Mouse (Mus musculus) embryonic fibroblast, embryonic 13.5 days (primary cell): ENCODE measurements around the gene Ubxn6. TPM values are rescaled to one million over a fixed set of nuclear protein-coding genes. Genes with fewer than 3 reads are reported as not detected.

Experiments
- H3K27ac ChIP-seq: 2 replicates; pipeline ENCODE4 v1.5.1; 2012; ENCODE audit warnings: low read length, control low read depth, inconsistent platforms; ENCODE audit not compliant: insufficient read depth
- H3K4me1 ChIP-seq: 2 replicates; pipeline ENCODE4 v1.6.1; 2011; ENCODE audit warnings: low read length; ENCODE audit not compliant: control insufficient read depth, insufficient read depth
- H3K4me3 ChIP-seq: 2 replicates; pipeline ENCODE4 v1.5.1; 2011; ENCODE audit warnings: mild to moderate bottlenecking, control low read depth, low read length; ENCODE audit not compliant: insufficient read depth
- CTCF ChIP-seq: IDR thresholded peaks from 2 replicates; pipeline ENCODE4 v1.5.1; 2011; ENCODE audit warnings: mild to moderate bottlenecking, control low read depth, low read length, moderate library complexity, borderline replicate concordance; ENCODE audit not compliant: insufficient read depth
- POLR2A ChIP-seq: IDR thresholded peaks from 2 replicates; pipeline ENCODE4 v1.6.1; 2011; ENCODE audit warnings: low read depth, mild to moderate bottlenecking, control low read depth, low read length, moderate library complexity
- polyA plus RNA-seq: library from polyadenylated mRNA; stranded (reverse); fragments of >200 nt; gene quantifications from 2 replicates; pipeline ENCODE4 v1.2.4, GENCODE M21; 2011; ENCODE audit warnings: low read depth; ENCODE audit not compliant: missing spikeins, insufficient read length

The Ubxn6 gene
- polyA plus RNA-seq, 1 experiment = 36.6 TPM

DNA sequence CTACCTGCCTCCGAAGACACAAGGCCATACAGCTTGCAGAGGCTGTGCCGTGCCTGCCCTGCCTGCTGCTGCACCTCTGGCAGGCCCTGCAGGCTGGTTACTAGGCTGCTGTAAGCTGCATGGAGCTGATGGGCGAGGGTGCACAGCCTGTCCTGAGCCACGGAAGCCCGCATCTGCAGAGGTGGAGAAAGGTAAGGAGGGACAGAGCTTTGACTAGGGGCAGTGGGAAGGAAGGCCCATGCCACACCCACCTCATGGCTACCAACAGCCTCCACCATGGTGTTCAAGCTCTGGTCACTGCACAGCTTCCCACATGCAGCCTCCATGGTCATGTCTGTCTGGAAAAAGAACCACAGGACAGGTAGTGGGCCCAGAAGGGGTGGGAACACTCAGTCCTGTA lies 27.3 kb upstream of the Ubxn6 start:
- no peak for TF ChIP-seq CTCF
- TF ChIP-seq POLR2A = no peak
- H3K4me1 ChIP-seq = no peaks in the 10 kb centered on the region
- H3K27ac ChIP-seq = no peak overlapping the region
- H3K4me3 ChIP-seq = no peak overlapping the region

DNA sequence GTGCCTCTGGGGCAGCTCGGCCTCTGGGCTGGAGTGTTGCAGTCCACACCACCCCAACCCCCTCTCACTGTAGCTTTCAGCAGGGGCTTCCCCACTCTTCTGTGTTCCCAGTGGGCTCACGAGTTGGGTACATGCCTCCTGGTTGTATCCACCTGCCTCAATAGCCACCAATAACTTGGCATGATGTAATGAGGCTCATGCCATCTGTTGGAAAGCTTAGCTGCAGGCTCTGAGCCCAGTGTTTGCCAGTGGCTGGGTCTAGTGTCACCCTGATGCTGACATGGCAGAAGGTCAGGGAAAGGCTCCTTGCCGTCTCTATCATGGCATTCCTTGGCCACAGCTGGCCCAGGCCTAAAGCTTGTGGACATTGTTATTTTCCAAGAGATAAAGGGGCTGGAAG lies 26.0 kb upstream of the Ubxn6 start:
- Histone ChIP-seq H3K4me1 (no peaks in the 10 kb centered on the region), H3K4me3 (no peak overlapping the region), H3K27ac (no peak overlapping the region)
- no peak for TF ChIP-seq POLR2A
- TF ChIP-seq CTCF = no peak

DNA sequence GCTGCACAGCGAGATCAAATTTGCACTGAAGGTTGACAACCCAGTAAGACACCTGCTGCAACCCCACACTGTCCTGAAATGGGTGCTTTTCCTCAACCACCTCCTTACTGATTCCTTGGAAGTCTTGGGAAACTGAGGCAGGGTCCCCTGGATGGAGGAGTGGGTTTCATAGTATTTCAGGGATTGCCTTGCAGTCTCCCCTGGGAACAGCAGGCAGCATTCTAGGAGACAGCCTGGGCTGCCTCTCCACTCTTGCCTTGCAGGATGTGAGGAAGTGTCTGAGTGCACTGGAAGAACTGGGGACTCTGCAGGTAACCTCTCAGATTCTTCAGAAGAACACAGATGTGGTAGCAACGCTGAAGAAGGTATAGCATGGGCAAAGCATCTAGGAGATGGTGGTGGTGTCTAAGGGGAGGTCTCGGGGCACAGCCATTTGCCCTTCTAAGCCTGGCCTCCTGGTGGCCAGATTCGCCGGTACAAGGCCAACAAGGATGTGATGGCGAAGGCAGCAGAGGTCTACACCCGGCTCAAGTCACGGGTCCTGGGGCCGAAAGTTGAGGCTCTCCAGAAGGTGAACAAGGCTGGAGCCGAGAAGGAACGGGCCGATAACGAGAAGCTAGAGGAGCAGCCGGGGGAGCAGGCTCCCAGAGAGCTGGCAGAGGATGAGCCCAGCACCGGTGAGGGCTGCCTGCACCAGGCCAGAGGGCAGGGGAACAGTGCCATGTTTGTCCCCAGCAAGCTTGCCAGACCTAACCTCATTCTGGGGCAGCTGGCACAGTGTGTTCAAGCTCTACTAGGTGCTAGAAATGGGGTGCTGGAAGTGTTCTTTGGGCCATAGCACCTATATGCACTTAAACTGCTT lies 24.1 kb upstream of the Ubxn6 start:
- TF ChIP-seq POLR2A = no peak
- no peak for TF ChIP-seq CTCF
- Histone ChIP-seq H3K27ac (no peak overlapping the region), H3K4me3 (no peak overlapping the region), H3K4me1 (no peaks in the 10 kb centered on the region)

DNA sequence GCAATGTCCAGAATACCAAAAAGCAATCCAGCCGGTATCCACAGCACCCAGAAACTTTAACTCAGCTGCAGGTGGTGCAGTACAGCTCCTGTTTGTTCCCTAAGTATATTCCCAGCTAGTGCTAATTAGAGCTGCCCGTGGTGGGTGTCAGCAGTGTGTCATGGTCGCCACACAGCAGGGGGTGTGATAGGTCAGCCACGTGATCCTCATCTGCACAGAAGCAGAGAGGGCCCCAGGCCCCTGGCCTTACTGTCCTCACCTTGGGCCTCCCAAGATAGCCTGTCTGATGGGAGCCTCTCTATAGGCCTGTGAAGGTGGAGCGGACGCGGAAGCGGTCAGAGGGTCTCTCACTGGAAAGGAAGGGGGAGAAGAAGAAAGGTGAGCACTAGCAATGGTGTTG lies 23.4 kb upstream of the Ubxn6 start:
- Histone ChIP-seq H3K4me3 (no peak overlapping the region), H3K4me1 (no peaks in the 10 kb centered on the region), H3K27ac (no peak overlapping the region)
- TF ChIP-seq POLR2A (no peak), CTCF (no peak)

DNA sequence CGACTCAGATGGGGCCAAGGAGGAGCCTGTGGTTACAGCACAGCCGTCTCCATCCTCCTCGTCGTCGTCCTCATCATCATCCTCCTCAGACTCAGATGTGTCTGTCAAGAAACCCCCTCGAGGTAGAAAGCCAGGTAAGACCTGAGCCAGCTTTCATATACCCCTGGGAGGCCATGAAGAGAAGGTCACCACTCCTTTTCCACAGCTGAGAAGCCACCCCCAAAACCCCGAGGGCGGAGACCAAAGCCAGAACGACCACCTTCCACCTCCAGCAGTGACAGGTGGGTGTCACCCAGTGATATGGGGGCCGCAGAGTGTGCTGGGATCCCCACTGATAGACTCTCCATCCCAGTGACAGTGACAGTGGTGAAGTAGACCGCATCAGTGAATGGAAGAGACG lies 22.1 kb upstream of the Ubxn6 start:
- no peaks in the 10 kb centered on the region for H3K4me1 ChIP-seq
- no peak overlapping the region for H3K27ac ChIP-seq
- no peak overlapping the region for H3K4me3 ChIP-seq
- no peak for TF ChIP-seq CTCF
- no peak for TF ChIP-seq POLR2A

DNA sequence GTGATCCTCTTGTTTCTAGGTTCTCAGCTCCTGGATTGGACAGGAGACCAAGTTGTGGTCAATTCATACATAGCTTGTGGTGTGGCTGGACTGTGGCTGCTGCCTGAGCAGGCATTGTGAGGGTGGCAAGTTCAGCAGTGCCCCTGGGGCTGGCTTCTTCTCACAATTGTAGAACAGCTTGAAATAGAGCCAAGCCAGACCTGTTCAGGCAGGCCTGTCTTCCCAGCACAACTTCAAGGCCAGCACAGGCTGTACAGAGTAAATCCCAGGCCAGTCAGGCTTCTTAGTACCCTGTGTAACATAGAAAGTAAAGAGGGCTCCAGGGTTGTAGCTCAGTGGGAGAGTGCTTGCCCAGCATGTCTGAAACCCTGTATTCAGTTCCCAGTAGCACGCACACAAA lies 18.0 kb upstream of the Ubxn6 start:
- TF ChIP-seq CTCF = no peak
- TF ChIP-seq POLR2A = no peak
- no peaks in the 10 kb centered on the region for H3K4me1 ChIP-seq
- H3K27ac ChIP-seq = no peak overlapping the region
- H3K4me3 ChIP-seq = no peak overlapping the region

DNA sequence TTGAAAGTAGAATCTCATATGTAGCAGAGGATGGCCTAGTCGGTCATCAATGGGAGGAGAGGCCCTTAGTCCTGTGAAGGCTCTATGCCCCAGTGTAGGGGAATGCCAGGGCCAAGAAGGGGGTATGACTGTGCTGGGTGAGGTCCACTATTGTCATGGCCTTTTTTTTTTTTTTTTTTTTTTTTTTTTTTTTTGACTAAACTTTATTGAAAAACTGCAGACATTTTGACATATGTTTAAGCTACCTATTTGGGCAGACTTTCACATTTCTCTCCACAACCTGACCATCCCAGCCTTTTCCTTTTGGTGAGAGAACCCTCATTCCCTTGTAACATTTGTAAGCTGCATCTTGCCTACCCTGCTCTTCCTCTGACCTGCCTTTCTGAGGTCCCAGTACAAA lies 17.5 kb upstream of the Ubxn6 start:
- Histone ChIP-seq H3K27ac (no peak overlapping the region), H3K4me1 (no peaks in the 10 kb centered on the region), H3K4me3 (no peak overlapping the region)
- TF ChIP-seq CTCF (no peak), POLR2A (no peak)

DNA sequence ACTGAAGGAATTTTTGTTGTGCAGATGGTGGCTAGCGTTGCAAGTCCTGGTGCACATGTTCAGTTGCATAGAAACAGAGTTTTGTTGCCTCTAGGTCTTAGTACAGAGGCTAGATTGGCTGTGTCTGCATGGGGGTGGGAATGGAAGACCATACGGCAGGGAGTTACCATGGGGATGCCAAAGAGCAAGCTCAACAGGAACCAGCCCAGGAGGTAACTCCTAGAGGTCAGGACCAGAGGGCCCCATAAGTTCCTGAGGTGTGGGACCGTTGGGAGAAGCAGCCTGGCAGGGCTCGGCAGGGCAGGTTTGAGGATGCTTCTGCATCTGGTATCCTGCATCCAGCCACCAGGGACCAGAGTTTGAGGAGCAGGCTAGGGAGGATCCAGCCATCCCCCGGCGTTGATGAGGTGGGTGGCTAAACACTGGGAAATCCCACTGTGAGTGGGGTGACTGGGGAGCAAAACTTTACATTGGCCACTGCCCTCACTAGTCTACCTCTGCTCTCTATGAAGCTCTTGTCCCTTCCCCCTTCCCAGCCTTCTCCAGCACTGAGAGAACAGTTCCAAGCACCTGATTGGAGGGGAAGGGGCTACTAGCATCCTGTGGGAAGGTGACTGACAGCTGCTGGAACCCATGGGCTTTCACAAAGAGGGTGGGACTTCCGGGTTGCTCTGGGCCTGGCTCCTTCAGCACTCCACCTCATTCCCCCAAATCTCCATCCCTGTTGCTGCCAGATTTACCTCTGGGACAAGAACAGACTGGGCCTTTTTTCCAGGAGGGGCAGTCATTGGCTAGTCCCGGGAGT lies 6.2 kb upstream of the Ubxn6 start:
- Histone ChIP-seq H3K4me1 (no peaks in the 10 kb centered on the region), H3K4me3 (peak overlapping the region; percentile 99), H3K27ac (no peak overlapping the region)
- TF ChIP-seq POLR2A (peak; percentile 49), CTCF (no peak)

DNA sequence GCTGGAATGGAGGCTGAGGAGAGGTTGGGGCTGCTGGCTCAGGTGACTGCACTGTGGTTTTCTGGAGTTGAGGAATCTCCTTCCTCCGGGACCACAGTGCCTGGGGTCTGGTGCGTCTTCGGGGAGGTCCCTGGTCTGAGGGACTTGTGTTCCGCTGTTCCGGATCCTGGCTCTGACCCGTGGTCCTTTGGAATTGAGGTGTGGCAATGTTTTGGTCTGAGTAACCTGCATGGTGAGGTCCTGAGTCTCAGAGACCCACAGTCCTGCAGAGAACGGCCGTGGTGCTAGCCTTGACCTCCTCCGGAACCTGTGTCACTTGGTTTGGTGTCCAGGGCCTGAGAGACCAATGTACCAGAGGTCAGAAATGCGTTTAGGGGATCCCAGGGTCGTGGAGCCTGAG lies 5.1 kb upstream of the Ubxn6 start:
- no peak for TF ChIP-seq CTCF
- no peak for TF ChIP-seq POLR2A
- no peaks in the 10 kb centered on the region; the same call in 1 of the 2 replicates for H3K4me1 ChIP-seq
- no peak overlapping the region for H3K27ac ChIP-seq
- peak overlapping the region; percentile 99 for H3K4me3 ChIP-seq
